Mouse (Mus musculus): ENCODE results near the gene Map4k5. TPM values are rescaled to one million over a fixed set of nuclear protein-coding genes. Genes with fewer than 3 reads are reported as not detected.
A peak's percentile ranks its signal among the peaks of the same experiment; 100 is the strongest.

Map4k5 gene
- 32.0 and 34.8 TPM in 2 replicates for polyA plus RNA-seq (2014; fragmentation: Nextera tagmentation; extraction: Ambion mirVana)

DNA sequence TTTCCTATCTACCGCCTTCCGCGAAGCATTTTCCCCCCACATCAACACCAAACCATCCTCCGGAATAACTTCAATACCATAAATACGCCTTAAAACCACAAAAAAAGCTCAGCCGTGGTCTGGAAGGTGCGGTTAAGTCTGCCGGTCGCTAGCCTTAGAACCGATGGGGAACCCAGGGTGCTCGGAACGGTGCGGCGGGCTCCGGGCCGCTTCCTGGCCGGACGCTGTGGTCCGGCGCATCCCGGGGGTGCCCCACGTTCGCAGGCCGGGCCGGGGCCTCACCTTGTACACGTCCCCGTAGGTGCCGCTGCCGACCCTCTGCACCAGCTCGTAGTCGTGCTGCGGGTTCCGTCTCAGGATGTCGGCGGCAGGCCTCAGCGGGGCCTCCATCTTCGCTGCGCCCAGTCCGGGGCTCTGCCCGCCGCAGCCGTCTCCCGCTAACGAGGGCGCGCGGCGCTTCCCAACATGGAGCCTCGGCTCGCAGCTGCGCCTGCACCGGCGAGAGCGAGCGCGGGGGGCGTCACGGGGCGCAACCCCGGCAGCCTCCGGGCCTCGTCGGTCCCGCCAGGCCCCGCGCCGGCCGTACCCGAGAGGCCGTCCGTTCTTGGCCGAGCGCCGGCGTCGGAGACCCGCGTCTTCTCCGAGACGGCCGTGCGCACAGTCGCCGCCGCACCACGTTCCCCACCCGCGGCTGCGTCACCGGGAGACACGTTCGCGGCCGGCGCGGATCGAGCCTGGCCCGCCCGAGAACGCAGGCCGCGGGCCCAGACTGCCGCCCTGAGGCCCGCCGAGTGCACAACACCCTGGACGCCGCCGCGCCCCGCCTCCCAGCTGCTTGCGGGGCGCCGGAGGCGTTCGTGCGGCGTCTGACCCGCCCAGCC lies at the start of gene Map4k5, which contains the start of gene Atl1:
Map4k5 (minus strand) TSS at position 830 of the 881 bp plus-strand sequence.
Atl1 (plus strand) TSS at position 244 of the 881 bp plus-strand sequence.
- Histone ChIP-seq H3K4me2 (ENCODE audit: low read length) (peak within 1 kb of the TSS; percentile 73), H3K36me3 (ENCODE audit: control insufficient read depth, insufficient read depth, low read length) (no peaks in the 10 kb centered on the region), H3K9me3 (ENCODE audit: control insufficient read depth, low read length) (no peaks in the 10 kb centered on the region), H3K4me3 (ENCODE audit: low read depth, low read length) (peak within 1 kb of the TSS; percentile 93), H3K9ac (ENCODE audit: low read length) (peak within 1 kb of the TSS; percentile 96), H3K4me1 (replicated peaks; ENCODE audit: control insufficient read depth, insufficient read depth, low read length) (peaks cover 37% of the 10 kb centered on the region), H3K27ac (ENCODE audit: low read depth) (peak within 1 kb of the TSS; percentile 93), H3K27me3 (replicated peaks; ENCODE audit: control insufficient read depth, insufficient read depth, low read length) (no peaks in the 10 kb centered on the region)
- ATAC-seq (replicated peaks; ENCODE audit: low FRiP score, low TSS enrichment, low read depth) (peak; percentile 96), DNase-seq (ENCODE audit: low spot score) (peak; percentile 89)
- under 1% methylated on average over 110 of the region's 118 CpGs for WGBS

DNA sequence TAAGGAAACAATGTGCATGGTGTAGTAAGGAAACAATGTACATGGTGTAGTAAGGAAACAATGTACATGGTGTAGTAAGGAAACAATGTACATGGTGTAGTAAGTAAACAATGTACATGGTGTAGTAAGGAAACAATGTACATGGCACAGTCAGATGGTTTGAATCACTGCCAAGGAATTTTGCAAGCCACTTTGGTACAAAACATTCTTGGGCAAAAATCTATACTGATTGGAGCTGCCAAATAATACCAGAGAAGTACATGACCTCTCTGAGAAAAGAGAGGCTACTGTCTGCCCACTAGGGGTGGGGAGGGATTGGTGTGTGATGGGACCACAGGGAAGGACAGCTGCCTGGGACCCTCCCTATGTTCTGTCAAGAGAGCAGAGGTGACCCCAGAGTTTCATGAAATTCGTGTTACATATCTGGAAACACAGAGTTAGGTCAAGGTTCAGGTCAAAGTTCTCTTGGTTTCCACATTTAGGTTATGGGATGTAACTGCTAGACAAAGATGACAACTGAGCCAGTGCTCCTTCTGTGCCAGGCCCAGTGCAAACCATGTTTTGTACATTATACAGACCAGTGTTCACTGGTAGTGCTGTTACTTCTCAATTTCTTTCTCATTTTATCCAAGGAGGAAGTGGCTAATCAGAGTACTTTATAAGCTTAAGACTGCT lies 48.8 kb upstream of the Map4k5 start:
- no peak overlapping the region for H3K4me3 ChIP-seq (ENCODE audit: low read depth, low read length)
- WGBS: 56% methylated on average over 1 of the region's 1 CpGs
- ATAC-seq (replicated peaks; ENCODE audit: low FRiP score, low TSS enrichment, low read depth) (no peak), DNase-seq (ENCODE audit: low spot score) (no peak)
- H3K9ac ChIP-seq (ENCODE audit: low read length): no peak overlapping the region
- no peak overlapping the region for H3K27ac ChIP-seq (ENCODE audit: low read depth)
- H3K4me2 ChIP-seq (ENCODE audit: low read length): no peak overlapping the region
- no peaks in the 10 kb centered on the region for H3K27me3 ChIP-seq (replicated peaks; ENCODE audit: control insufficient read depth, insufficient read depth, low read length)
- H3K36me3 ChIP-seq (ENCODE audit: control insufficient read depth, insufficient read depth, low read length): no peaks in the 10 kb centered on the region
- H3K4me1 ChIP-seq (replicated peaks; ENCODE audit: control insufficient read depth, insufficient read depth, low read length): no peaks in the 10 kb centered on the region
- no peaks in the 10 kb centered on the region for H3K9me3 ChIP-seq (ENCODE audit: control insufficient read depth, low read length)

DNA sequence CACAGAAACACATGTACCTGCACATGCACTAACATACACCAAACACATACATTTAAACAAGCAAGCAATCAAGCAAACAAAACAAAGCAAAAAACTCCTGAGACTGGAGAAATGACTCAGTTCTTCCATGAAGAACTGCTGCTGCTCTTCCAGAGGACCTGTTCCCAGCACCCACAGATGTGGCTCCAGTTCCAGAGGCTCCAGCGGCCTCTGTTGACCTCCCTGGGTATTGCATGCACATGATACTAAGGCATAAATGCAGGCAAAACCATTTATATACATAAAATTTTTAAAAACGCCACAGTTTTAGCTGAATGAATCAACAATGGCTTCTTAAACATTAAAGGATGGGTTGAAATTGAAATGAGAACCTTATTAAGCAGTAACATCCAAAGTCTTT lies 46.3 kb upstream of the Map4k5 start:
- H3K4me2 ChIP-seq (ENCODE audit: low read length): no peak overlapping the region

DNA sequence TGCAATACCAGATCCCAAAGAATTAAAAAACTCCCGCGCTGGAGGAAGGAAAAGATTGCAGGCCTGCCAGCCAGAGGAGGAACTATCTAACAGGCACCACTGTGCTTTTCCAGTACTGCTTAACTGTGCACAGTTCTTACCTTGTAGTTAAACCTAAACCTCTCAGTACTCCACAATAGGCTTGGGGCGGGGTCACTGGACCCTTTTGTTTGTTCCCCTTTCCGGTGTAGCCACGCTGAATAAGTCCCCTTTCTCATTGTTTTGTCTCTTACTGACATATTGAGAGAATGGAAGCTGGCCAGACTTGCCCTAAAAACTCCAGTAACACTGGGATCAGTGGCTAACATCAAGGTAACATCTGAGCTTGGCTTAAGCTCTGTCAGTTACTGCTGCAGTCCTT lies 44.7 kb upstream of the Map4k5 start:
- Histone ChIP-seq H3K36me3 (ENCODE audit: control insufficient read depth, insufficient read depth, low read length) (no peaks in the 10 kb centered on the region), H3K27ac (ENCODE audit: low read depth) (no peak overlapping the region), H3K4me2 (ENCODE audit: low read length) (no peak overlapping the region), H3K9me3 (ENCODE audit: control insufficient read depth, low read length) (no peaks in the 10 kb centered on the region), H3K4me1 (replicated peaks; ENCODE audit: control insufficient read depth, insufficient read depth, low read length) (no peaks in the 10 kb centered on the region), H3K4me3 (ENCODE audit: low read depth, low read length) (no peak overlapping the region), H3K9ac (ENCODE audit: low read length) (no peak overlapping the region), H3K27me3 (replicated peaks; ENCODE audit: control insufficient read depth, insufficient read depth, low read length) (no peaks in the 10 kb centered on the region)
- 80% methylated on average over 5 of the region's 5 CpGs for WGBS
- ATAC-seq (replicated peaks; ENCODE audit: low FRiP score, low TSS enrichment, low read depth) (no peak), DNase-seq (ENCODE audit: low spot score) (no peak)

More for the DNA sequence above, 46.3 kb upstream of the Map4k5 start:
- no peaks in the 10 kb centered on the region for H3K36me3 ChIP-seq (ENCODE audit: control insufficient read depth, insufficient read depth, low read length)
- no peaks in the 10 kb centered on the region for H3K9me3 ChIP-seq (ENCODE audit: control insufficient read depth, low read length)
- H3K27ac ChIP-seq (ENCODE audit: low read depth): no peak overlapping the region
- no peak overlapping the region for H3K9ac ChIP-seq (ENCODE audit: low read length)
- no peaks in the 10 kb centered on the region for H3K27me3 ChIP-seq (replicated peaks; ENCODE audit: control insufficient read depth, insufficient read depth, low read length)
- no peaks in the 10 kb centered on the region for H3K4me1 ChIP-seq (replicated peaks; ENCODE audit: control insufficient read depth, insufficient read depth, low read length)
- no peak overlapping the region for H3K4me3 ChIP-seq (ENCODE audit: low read depth, low read length)
- no peak for DNase-seq (ENCODE audit: low spot score)
- ATAC-seq (replicated peaks; ENCODE audit: low FRiP score, low TSS enrichment, low read depth): no peak
- WGBS: 71% methylated on average over 2 of the region's 2 CpGs

DNA sequence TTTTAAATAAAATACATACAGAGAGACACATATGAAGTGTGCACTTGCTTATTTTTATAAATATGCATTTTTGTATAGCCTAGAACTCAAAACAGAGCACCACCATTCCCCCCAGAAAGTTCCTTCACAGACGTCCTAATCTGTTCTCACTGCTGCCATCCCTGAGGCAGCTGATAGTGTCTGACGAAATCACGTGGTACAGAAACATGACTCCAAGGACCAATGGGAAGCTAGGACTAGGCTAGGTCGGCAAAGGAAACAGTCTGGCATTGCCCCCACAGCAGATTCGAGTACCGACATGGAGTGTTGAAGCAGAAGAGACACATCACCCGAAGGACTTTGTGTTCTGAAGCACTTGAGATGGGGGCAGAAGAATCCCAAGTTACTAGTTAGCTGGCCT lies 33.7 kb upstream of the Map4k5 start:
- ATAC-seq (replicated peaks; ENCODE audit: low FRiP score, low TSS enrichment, low read depth): no peak
- no peaks in the 10 kb centered on the region for H3K27me3 ChIP-seq (replicated peaks; ENCODE audit: control insufficient read depth, insufficient read depth, low read length)
- no peak overlapping the region for H3K9ac ChIP-seq (ENCODE audit: low read length)
- H3K4me3 ChIP-seq (ENCODE audit: low read depth, low read length): no peak overlapping the region
- no peak overlapping the region for H3K4me2 ChIP-seq (ENCODE audit: low read length)
- 48% methylated on average over 7 of the region's 7 CpGs for whole genome bisulfite sequencing
- no peak for DNase-seq (ENCODE audit: low spot score)
- H3K36me3 ChIP-seq (ENCODE audit: control insufficient read depth, insufficient read depth, low read length): no peaks in the 10 kb centered on the region
- no peaks in the 10 kb centered on the region for H3K9me3 ChIP-seq (ENCODE audit: control insufficient read depth, low read length)
- no peak overlapping the region for H3K27ac ChIP-seq (ENCODE audit: low read depth)
- no peaks in the 10 kb centered on the region for H3K4me1 ChIP-seq (replicated peaks; ENCODE audit: control insufficient read depth, insufficient read depth, low read length)

DNA sequence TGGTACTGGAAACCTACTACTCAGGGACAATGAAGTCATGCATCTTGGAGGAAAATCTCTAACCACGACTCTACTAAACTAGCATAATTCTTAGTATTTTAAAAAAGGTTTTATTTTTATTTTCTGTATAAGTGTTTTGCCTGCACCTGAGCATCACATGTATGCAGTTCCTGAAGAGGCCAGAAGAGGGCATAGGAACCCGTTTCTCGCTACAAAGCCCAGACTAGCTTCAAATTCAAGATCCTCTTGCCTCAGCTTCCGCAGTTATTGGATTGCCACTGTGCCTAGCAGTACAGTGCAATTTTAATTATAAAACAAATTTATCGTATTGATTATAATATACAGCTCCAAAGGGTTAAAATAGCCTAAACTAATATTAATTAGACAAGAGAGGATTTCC lies 31.0 kb upstream of the Map4k5 start:
- H3K27me3 ChIP-seq (replicated peaks; ENCODE audit: control insufficient read depth, insufficient read depth, low read length): no peaks in the 10 kb centered on the region

GRCm38 (mm10) chr12:69923603-69924002 lies 30.6 kb upstream of the Map4k5 start:
- no peaks in the 10 kb centered on the region for H3K36me3 ChIP-seq (ENCODE audit: control insufficient read depth, insufficient read depth, low read length)
- WGBS: 74% methylated on average over 3 of the region's 3 CpGs
- no peaks in the 10 kb centered on the region for H3K27me3 ChIP-seq (replicated peaks; ENCODE audit: control insufficient read depth, insufficient read depth, low read length)
- H3K4me1 ChIP-seq (replicated peaks; ENCODE audit: control insufficient read depth, insufficient read depth, low read length): no peaks in the 10 kb centered on the region
- H3K27ac ChIP-seq (ENCODE audit: low read depth): no peak overlapping the region
- no peak overlapping the region for H3K9ac ChIP-seq (ENCODE audit: low read length)
- DNase-seq (ENCODE audit: low spot score) (no peak), ATAC-seq (replicated peaks; ENCODE audit: low FRiP score, low TSS enrichment, low read depth) (no peak)
- no peak overlapping the region for H3K4me3 ChIP-seq (ENCODE audit: low read depth, low read length)
- no peaks in the 10 kb centered on the region for H3K9me3 ChIP-seq (ENCODE audit: control insufficient read depth, low read length)
- no peak overlapping the region for H3K4me2 ChIP-seq (ENCODE audit: low read length)

More for the DNA sequence above, 31.0 kb upstream of the Map4k5 start:
- WGBS: 19% methylated on average over 5 of the region's 5 CpGs
- DNase-seq (ENCODE audit: low spot score) (peak; percentile 71), ATAC-seq (replicated peaks; ENCODE audit: low FRiP score, low TSS enrichment, low read depth) (no peak)
- H3K9me3 ChIP-seq (ENCODE audit: control insufficient read depth, low read length): no peaks in the 10 kb centered on the region
- H3K9ac ChIP-seq (ENCODE audit: low read length): no peak overlapping the region
- no peaks in the 10 kb centered on the region for H3K4me1 ChIP-seq (replicated peaks; ENCODE audit: control insufficient read depth, insufficient read depth, low read length)
- H3K36me3 ChIP-seq (ENCODE audit: control insufficient read depth, insufficient read depth, low read length): no peaks in the 10 kb centered on the region
- H3K4me2 ChIP-seq (ENCODE audit: low read length): no peak overlapping the region
- H3K27ac ChIP-seq (ENCODE audit: low read depth): no peak overlapping the region
- H3K4me3 ChIP-seq (ENCODE audit: low read depth, low read length): no peak overlapping the region

DNA sequence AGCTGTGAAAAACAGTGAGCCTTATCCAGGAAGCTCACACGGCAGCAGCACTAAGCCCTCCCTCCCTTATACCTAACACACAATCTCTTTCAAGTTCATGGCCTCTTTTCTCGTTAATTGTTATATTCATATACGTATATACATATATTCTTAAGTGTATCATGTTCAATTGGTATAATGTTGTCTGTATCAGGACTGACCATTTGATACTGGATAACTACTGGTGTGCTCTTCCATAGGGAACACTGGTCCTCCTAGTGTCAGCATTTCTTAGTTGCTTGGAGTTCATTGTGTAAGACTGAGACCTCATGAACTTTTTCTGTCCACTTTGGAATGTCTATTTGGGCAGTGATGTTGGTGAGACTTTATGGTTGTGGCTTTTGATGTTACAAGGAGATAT lies 30.1 kb upstream of the Map4k5 start:
- Histone ChIP-seq H3K36me3 (ENCODE audit: control insufficient read depth, insufficient read depth, low read length) (no peaks in the 10 kb centered on the region), H3K4me2 (ENCODE audit: low read length) (no peak overlapping the region), H3K27me3 (replicated peaks; ENCODE audit: control insufficient read depth, insufficient read depth, low read length) (no peaks in the 10 kb centered on the region), H3K9me3 (ENCODE audit: control insufficient read depth, low read length) (no peaks in the 10 kb centered on the region), H3K4me3 (ENCODE audit: low read depth, low read length) (no peak overlapping the region), H3K27ac (ENCODE audit: low read depth) (no peak overlapping the region), H3K4me1 (replicated peaks; ENCODE audit: control insufficient read depth, insufficient read depth, low read length) (no peaks in the 10 kb centered on the region), H3K9ac (ENCODE audit: low read length) (no peak overlapping the region)
- ATAC-seq (replicated peaks; ENCODE audit: low FRiP score, low TSS enrichment, low read depth) (no peak), DNase-seq (ENCODE audit: low spot score) (no peak)
- WGBS: 79% methylated on average over 3 of the region's 3 CpGs

Measured in intestine, embryonic 14.5 days (tissue).